Mouse (Mus musculus) hindbrain, embryonic 12.5 days (tissue): ENCODE results near the gene Sorcs3. TPM values are rescaled to one million over a fixed set of nuclear protein-coding genes. Genes with fewer than 3 reads are reported as not detected.

Experiments used
- ATAC-seq: fragments of 200-750 bp; cut with Nextera tagmentation; 2 replicates; pipeline ENCODE4 v1.8.0; 2017; ENCODE audit warnings: moderate TSS enrichment; ENCODE audit not compliant: low FRiP score
- H3K27ac ChIP-seq: fragments of 300-500 bp; sonication (generic); 2 replicates; pipeline ENCODE4 v1.5.1; 2016; ENCODE audit warnings: mild to moderate bottlenecking
- H3K27me3 ChIP-seq: fragments of 300-500 bp; sonication (generic); 2 replicates; pipeline ENCODE4 v1.6.1; 2016; ENCODE audit warnings: mild to moderate bottlenecking
- H3K36me3 ChIP-seq: fragments of 300-500 bp; sonication (generic); 2 replicates; pipeline ENCODE4 v1.6.1; 2016; ENCODE audit warnings: mild to moderate bottlenecking
- H3K4me1 ChIP-seq: fragments of 300-500 bp; sonication (generic); 2 replicates; pipeline ENCODE4 v1.6.1; 2016
- H3K4me2 ChIP-seq: fragments of 300-500 bp; sonication (generic); replicated peaks from 2 replicates; pipeline ENCODE4 v1.6.1; 2016; ENCODE audit warnings: mild to moderate bottlenecking
- H3K4me3 ChIP-seq: fragments of 300-500 bp; sonication (generic); 2 replicates; pipeline ENCODE4 v1.5.1; 2016; ENCODE audit warnings: mild to moderate bottlenecking
- H3K9ac ChIP-seq: fragments of 300-500 bp; sonication (generic); 2 replicates; pipeline ENCODE4 v1.6.1; 2016; ENCODE audit warnings: mild to moderate bottlenecking, moderate library complexity
- H3K9me3 ChIP-seq: fragments of 300-500 bp; sonication (generic); replicated peaks from 2 replicates; pipeline ENCODE4 v1.6.1; 2016; ENCODE audit warnings: mild to moderate bottlenecking
- WGBS: fragments of 180-500 bp; shearing (Covaris S2); methylation state at CpG from one replicate; pipeline ENCODE4 v1.1.7; 2016; 5-methylcytosine and 5-hydroxymethylcytosine counted together
- polyA plus RNA-seq: library from polyadenylated mRNA; unstranded; fragments of >200 nt; fragmentation: Nextera tagmentation; extraction: Ambion mirVana; gene quantifications from 2 replicates; pipeline ENCODE4 v1.2.1, GENCODE M21; 2016

Gene Sorcs3
- polyA plus RNA-seq, 1 experiment from 2014 or later, result 7.6 TPM

DNA sequence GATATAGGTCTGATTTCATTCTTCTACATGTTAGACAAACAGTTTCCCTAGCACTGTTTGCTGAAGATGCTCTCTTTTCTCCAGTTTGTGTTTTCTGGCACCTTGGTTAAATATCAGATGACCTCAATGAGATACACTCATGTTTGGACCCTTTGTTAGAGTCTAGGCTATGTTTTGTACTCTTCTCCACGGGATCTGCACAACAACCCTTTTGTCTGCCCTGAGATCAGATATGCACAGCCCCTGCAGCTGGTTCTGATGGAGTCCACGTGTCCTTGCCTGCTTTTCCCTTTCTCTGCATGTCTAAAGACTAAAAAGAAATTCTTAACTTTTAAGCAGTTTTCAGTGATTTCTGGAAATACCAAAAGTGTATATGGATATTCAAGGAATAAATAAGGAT is 273.0 kb downstream of the Sorcs3 start:
- Histone ChIP-seq H3K4me3 (no peak overlapping the region), H3K27ac (no peak overlapping the region), H3K9me3 (no peaks in the 10 kb centered on the region), H3K36me3 (no peaks in the 10 kb centered on the region), H3K27me3 (no peaks in the 10 kb centered on the region), H3K4me1 (no peaks in the 10 kb centered on the region; the same call in 1 of the 2 replicates), H3K9ac (no peak overlapping the region), H3K4me2 (no peak overlapping the region)
- ATAC-seq, result no peak
- 39% methylated on average over 2 of the region's 2 CpGs for WGBS

DNA sequence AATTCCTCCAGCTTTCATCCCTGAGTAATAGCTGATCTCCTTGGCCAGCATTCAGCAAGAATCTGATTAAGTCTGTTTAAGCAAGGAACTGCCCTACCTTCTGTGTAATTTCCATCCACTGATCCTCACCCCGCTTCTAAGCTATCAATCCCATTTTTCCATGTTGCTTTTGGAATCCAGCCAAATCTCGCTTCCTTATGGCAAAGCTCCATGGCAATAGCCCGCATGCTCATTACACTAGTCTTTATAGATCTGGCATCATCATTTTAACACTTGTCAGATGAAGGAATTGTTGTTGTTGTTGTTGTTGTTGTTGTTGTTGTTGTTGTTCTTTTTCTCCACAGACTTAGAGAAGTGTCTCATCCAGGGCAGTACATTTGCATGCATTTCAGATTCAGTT is 277.1 kb downstream of the Sorcs3 start:
- ATAC-seq, result no peak
- H3K27ac ChIP-seq, result no peak overlapping the region
- WGBS, result 64% methylated on average over 3 of the region's 3 CpGs
- H3K36me3 ChIP-seq, result no peaks in the 10 kb centered on the region
- no peak overlapping the region for H3K9ac ChIP-seq
- H3K4me1 ChIP-seq, result no peaks in the 10 kb centered on the region
- no peaks in the 10 kb centered on the region for H3K9me3 ChIP-seq
- no peak overlapping the region for H3K4me2 ChIP-seq
- H3K4me3 ChIP-seq, result no peak overlapping the region
- no peaks in the 10 kb centered on the region for H3K27me3 ChIP-seq

DNA sequence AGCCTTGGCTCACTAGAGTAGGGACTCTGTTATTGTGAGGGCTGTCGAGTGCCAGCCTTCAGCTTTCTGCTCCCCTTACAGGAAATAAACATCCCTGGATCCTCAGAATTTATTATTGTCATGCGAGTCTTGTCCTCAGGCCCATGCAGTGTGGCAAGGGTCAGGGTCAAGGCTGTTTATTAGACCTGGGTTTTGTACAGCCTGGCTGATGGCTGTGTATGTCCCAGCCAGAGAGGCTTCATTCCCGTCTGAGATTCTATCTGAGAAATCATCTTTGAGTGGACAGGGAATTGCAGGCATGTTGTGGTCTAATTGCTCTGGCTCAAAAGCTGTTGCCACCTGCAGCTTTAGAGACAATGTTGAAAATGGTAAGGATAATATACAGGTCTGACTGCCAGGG is 285.3 kb downstream of the Sorcs3 start:
- 63% methylated on average over 3 of the region's 3 CpGs for WGBS
- no peaks in the 10 kb centered on the region for H3K4me1 ChIP-seq
- no peaks in the 10 kb centered on the region for H3K9me3 ChIP-seq
- H3K9ac ChIP-seq, result no peak overlapping the region
- no peak for ATAC-seq
- no peak overlapping the region for H3K4me3 ChIP-seq
- H3K36me3 ChIP-seq, result no peaks in the 10 kb centered on the region
- H3K27ac ChIP-seq, result no peak overlapping the region
- no peaks in the 10 kb centered on the region for H3K27me3 ChIP-seq
- no peak overlapping the region for H3K4me2 ChIP-seq

DNA sequence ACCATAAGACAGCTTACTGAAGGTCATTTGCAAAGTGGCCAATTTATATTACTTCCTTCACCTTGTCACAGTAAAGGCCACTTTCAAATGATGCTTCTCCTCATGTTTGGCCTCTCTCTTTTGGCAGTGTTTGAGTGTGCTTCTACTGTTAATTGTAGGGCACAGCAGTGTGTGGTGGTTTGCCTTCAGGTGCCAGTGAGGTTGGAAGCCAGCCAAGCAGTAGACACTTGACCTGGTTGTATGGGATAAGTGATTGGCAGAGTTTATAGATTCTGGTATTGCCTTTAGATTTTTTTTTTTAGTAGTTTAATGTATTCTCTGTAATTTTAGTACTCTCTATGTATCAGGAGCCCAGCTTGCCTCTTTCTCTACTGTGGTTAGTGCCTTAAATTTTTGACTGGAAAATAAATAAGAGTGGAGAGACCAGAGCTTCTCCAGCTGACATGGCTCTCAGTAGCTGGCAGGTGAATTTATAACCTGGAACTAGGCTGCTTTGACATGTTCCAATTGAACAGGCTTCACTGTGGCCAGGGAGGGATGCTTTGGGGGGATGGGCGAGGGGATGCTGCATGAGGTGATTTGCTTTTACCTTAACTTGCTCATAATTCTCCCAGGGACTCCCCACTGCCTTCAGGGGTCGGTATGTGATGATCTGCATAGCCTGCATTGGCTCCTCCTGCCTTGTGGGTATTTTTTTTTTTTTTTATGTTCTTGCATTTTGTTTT is 298.2 kb downstream of the Sorcs3 start:
- Histone ChIP-seq H3K4me2 (no peak overlapping the region), H3K9me3 (no peaks in the 10 kb centered on the region), H3K36me3 (no peaks in the 10 kb centered on the region), H3K27me3 (no peaks in the 10 kb centered on the region), H3K27ac (no peak overlapping the region), H3K4me1 (no peaks in the 10 kb centered on the region), H3K4me3 (no peak overlapping the region), H3K9ac (no peak overlapping the region)
- ATAC-seq, result no peak
- WGBS, result 75% methylated on average over 2 of the region's 2 CpGs

DNA sequence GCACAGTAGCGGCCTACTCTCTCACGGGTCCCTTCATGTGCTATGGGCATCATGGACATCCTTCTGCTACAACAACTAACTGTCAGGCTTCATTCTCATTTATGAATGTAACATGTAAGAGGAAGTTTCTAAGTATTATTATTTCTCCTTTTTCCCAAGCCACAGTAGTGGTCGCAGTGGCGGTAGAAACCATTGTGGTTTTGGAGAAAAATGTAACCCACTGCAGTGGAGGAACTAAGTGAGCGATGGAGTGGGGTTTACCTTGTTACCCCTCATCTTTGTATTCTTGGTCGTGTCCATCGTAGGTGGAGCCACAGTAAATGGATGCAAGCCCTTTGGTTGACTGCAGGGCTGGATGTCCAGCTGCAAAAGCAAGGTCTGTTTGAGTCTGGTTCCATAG is 318.0 kb downstream of the Sorcs3 start:
- Histone ChIP-seq H3K9me3 (no peaks in the 10 kb centered on the region), H3K27me3 (no peaks in the 10 kb centered on the region; the same call in 1 of the 2 replicates), H3K4me2 (no peak overlapping the region), H3K27ac (no peak overlapping the region), H3K4me3 (no peak overlapping the region), H3K36me3 (no peaks in the 10 kb centered on the region), H3K4me1 (peaks cover 7% of the 10 kb centered on the region; the same call in 1 of the 2 replicates), H3K9ac (no peak overlapping the region)
- ATAC-seq, result no peak
- 94% methylated on average over 7 of the region's 7 CpGs for WGBS

DNA sequence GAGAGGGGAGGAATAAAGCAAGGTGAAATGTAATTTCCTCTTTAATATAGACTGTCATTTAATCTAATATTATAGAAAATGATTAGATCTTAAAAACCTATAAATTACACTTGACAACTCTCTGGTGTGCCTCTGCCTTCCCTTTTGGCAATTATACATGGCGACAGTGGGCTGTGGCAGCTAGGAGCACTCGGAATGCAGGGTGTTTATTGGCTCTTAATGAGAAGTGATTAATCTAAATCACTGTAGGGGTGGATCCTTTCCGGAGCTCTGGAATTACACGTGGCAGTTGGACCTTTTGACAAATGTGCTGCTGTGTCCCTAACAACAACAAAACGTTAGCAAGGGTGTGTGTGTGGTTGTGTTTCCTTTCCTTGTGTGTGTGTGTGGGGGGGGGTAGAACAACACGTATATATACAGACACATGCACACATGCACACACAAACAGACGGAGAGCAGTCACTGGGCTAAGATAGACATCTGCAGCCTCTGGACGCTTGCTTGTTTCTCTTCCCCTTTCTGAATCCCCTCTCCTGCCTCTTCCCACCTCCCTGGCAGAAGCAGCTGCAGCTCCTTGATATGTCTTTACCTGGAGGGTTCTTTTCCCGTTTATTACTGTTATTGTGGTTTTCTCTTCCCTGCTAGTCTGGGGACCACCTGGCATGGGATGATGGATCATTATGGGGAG is 318.8 kb downstream of the Sorcs3 start:
- H3K9me3 ChIP-seq, result no peaks in the 10 kb centered on the region
- 40% methylated on average over 9 of the region's 9 CpGs for WGBS
- no peak overlapping the region for H3K4me2 ChIP-seq
- no peaks in the 10 kb centered on the region for H3K36me3 ChIP-seq
- H3K27ac ChIP-seq, result peak overlapping the region; percentile 40; the same call in 1 of the 2 replicates
- H3K27me3 ChIP-seq, result no peaks in the 10 kb centered on the region; the same call in 1 of the 2 replicates
- H3K4me1 ChIP-seq, result peaks cover 7% of the 10 kb centered on the region; the same call in 1 of the 2 replicates
- peak; percentile 79 for ATAC-seq
- no peak overlapping the region for H3K9ac ChIP-seq
- no peak overlapping the region for H3K4me3 ChIP-seq

DNA sequence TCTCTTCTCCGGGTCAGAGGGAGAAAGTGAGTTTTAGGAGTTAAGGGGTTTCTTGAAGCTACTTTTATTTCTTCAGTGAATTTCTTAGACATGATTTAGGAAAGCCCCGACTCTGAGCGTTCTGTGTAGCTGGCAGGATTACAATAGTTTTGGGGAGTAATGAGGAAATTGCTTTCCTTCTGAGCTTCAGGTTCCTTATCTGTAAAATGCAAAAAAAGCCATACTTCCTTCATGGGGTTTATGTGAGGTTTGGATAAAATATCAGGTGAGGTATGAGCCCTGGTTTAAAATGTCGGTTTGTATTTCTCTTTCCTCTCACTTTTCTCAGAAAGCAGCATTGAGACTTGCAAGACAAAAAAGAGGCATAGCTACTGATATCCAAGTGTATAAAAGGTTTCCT is 327.8 kb downstream of the Sorcs3 start:
- 89% methylated on average over 4 of the region's 4 CpGs for WGBS
- ATAC-seq, result no peak
- H3K36me3 ChIP-seq, result no peaks in the 10 kb centered on the region
- no peaks in the 10 kb centered on the region for H3K27me3 ChIP-seq
- no peak overlapping the region for H3K4me3 ChIP-seq
- no peak overlapping the region for H3K4me2 ChIP-seq
- no peak overlapping the region for H3K27ac ChIP-seq
- no peaks in the 10 kb centered on the region for H3K4me1 ChIP-seq
- no peak overlapping the region for H3K9ac ChIP-seq
- no peaks in the 10 kb centered on the region for H3K9me3 ChIP-seq

DNA sequence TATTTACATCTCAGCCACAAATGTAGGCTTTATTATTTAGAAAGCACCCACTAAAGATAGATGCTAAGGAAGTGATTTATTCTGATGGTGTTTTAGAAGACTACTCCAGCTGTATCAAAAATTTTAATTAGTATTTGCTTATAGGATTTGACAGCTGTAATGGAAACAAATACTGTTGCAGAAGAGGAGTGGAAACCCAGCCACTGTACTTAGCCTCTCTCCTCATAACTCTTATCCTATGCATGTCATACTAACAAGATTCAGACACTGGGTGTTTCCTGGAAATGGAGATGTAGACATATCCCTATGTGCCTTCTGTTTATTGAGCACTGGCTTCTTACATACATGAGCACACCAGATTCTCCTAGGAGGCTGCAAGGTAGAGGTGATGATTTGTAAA is 338.5 kb downstream of the Sorcs3 start:
- no peak overlapping the region for H3K4me2 ChIP-seq
- peaks cover 4% of the 10 kb centered on the region; the same call in 1 of the 2 replicates for H3K9me3 ChIP-seq
- no peak overlapping the region for H3K9ac ChIP-seq
- no peaks in the 10 kb centered on the region for H3K4me1 ChIP-seq
- no peaks in the 10 kb centered on the region for H3K36me3 ChIP-seq
- no peak overlapping the region for H3K27ac ChIP-seq
- H3K27me3 ChIP-seq, result no peaks in the 10 kb centered on the region
- no peak overlapping the region for H3K4me3 ChIP-seq
- ATAC-seq, result no peak

DNA sequence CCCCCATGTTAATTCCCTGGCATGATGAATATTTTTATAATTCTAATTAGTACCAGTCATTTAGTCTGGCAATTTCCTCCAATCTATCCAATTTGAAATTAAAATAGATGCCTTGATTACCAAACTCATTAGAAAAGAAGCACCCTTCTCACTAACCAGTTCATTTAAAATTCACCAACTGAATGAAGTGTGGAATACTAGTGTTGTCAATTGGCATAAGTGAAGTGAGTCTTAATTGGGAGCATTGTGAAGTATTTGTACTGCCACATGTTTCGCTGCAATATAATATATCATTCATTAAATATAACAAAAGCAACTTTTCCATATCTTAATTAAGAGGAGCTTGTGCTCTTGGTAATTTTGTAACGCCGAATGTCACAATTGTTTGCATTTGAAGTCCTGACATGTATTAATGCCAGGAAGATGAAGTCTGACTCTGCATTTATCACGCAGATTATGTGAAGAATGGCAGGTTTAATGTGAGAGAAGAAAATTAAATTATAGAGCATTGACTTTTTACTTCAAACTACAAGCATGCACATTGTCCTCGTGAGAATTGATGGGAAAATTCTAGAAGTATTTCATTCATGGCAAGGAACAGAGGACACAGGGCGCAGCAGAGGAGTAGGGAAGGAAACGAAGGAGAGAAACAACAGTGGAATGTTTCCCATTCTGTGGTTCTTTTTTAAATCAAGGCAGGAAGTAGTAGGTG is 339.8 kb downstream of the Sorcs3 start:
- no peak for ATAC-seq
- H3K27me3 ChIP-seq, result no peaks in the 10 kb centered on the region
- H3K36me3 ChIP-seq, result no peaks in the 10 kb centered on the region
- H3K4me1 ChIP-seq, result no peaks in the 10 kb centered on the region
- no peak overlapping the region for H3K4me2 ChIP-seq
- no peak overlapping the region for H3K4me3 ChIP-seq
- H3K9me3 ChIP-seq, result peaks cover 4% of the 10 kb centered on the region; the same call in 1 of the 2 replicates
- no peak overlapping the region for H3K9ac ChIP-seq
- 83% methylated on average over 7 of the region's 7 CpGs for WGBS
- H3K27ac ChIP-seq, result no peak overlapping the region

DNA sequence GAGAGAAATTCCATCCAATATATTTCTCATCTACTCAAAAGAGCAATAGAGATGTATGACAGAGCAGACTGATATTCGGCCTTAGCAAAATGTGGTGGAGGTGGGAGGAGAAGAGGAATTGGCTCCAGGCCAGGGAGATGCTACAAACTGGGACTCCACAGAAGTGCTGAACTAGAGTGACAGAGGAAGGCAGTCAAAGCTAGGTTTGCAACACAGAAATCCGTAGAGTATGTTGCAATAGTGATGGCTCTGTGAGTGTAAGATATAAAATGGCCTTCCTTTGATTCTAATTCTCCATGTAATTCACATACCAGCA is 340.3 kb downstream of the Sorcs3 start:
- H3K4me1 ChIP-seq, result no peaks in the 10 kb centered on the region
- H3K4me2 ChIP-seq, result no peak overlapping the region
- no peak overlapping the region for H3K9ac ChIP-seq
- 87% methylated on average over 2 of the region's 2 CpGs for WGBS
- H3K9me3 ChIP-seq, result peaks cover 4% of the 10 kb centered on the region; the same call in 1 of the 2 replicates
- no peaks in the 10 kb centered on the region for H3K36me3 ChIP-seq
- H3K27me3 ChIP-seq, result no peaks in the 10 kb centered on the region
- no peak overlapping the region for H3K4me3 ChIP-seq
- H3K27ac ChIP-seq, result no peak overlapping the region
- ATAC-seq, result no peak

DNA sequence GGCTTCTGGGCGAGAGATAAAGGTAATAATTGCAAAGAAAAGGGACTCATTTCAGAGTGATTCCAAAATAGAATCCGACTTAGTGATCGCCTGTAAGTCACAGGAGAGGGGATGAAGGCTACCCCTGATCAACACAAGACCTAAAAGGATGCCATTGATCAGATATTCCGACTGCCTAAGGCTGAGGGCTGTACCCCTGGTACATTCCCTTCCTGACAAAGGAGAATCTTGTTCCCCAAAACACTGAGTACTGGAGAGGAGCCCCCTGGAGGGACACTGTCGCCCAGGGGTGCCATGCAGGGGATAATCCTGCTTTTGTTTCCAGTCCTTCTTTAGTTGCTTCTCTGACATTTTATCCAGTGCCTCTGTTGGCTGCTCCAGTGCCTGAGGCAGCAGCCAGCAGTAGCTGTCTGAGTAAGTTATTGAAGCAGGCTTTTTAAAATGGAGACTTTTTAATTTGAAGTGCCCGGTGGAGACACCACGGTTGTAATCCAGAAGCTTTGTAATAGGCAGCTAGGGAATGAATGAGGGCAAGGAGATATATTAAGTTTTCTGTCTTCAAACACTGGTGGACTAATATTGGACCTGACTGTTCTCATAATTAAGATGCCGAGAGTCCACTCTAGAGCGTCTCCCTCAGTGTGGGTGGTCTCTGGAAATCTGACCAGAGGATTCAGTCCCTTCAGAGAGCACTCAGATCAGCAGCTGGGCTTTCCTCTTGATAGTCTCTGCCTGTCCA is 342.5 kb downstream of the Sorcs3 start:
- Histone ChIP-seq H3K36me3 (no peaks in the 10 kb centered on the region), H3K9ac (no peak overlapping the region), H3K4me2 (no peak overlapping the region), H3K9me3 (peaks cover 4% of the 10 kb centered on the region; the same call in 1 of the 2 replicates), H3K27ac (no peak overlapping the region), H3K4me1 (no peaks in the 10 kb centered on the region), H3K27me3 (no peaks in the 10 kb centered on the region), H3K4me3 (no peak overlapping the region)
- 30% methylated on average over 9 of the region's 9 CpGs for WGBS
- ATAC-seq, result no peak

DNA sequence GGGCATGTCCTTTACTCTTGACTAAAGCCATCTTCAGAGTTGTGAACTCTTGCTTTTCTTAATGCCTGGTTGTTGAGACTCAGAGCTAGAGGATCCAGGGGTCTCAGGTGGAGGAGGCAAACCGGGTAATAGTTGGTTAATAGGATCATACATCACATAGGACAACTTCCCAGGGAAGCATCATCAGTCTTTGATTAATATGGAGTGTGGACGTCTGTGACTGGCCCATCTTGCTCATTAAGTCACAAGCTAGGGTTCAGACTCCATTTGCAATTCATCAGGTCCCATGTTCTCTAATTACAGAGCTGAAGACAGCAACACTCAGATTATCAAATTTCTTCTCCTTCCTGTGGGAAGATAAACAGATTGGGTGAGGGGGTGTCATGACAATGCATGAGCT is 353.6 kb downstream of the Sorcs3 start:
- Histone ChIP-seq H3K4me2 (no peak overlapping the region), H3K9ac (no peak overlapping the region), H3K4me3 (no peak overlapping the region), H3K36me3 (no peaks in the 10 kb centered on the region), H3K27me3 (no peaks in the 10 kb centered on the region), H3K27ac (no peak overlapping the region), H3K9me3 (no peaks in the 10 kb centered on the region), H3K4me1 (no peaks in the 10 kb centered on the region)
- peak; percentile 78 for ATAC-seq
- 55% methylated on average over 2 of the region's 2 CpGs for WGBS
